Mouse (Mus musculus) heart, embryonic 16.5 days (tissue): Measurements from ENCODE around the gene Klrc2. TPM values are rescaled to one million over a fixed set of nuclear protein-coding genes. Genes with fewer than 3 reads are reported as not detected.
"Not testable (repeated sequence)": the region's sequence is repeated elsewhere in the genome, so short reads cannot be mapped to it uniquely, and the experiment has no call there.

Experiments
- ATAC-seq: fragments of 200-750 bp; cut with Nextera tagmentation; replicated peaks from 2 replicates; pipeline ENCODE4 v1.8.0; 2017; ENCODE audit warnings: moderate number of reproducible peaks; ENCODE audit not compliant: insufficient read depth, low FRiP score; ENCODE audit errors: extremely low read depth
- H3K27ac ChIP-seq: fragments of 300-500 bp; sonication (generic); 2 replicates; pipeline ENCODE4 v1.5.1; 2014; ENCODE audit warnings: mild to moderate bottlenecking, low read length, control low read depth, moderate library complexity
- H3K27me3 ChIP-seq: fragments of 300-500 bp; sonication (generic); 2 replicates; pipeline ENCODE4 v1.6.1; 2014; ENCODE audit warnings: low read length, mixed read lengths; ENCODE audit not compliant: control insufficient read depth, insufficient read depth
- H3K36me3 ChIP-seq: fragments of 300-500 bp; sonication (generic); 2 replicates; pipeline ENCODE4 v1.6.1; 2014; ENCODE audit not compliant: control insufficient read depth, insufficient read depth
- H3K4me1 ChIP-seq: fragments of 300-500 bp; sonication (generic); 2 replicates; pipeline ENCODE4 v1.6.1; 2014; ENCODE audit warnings: low read length, mixed read lengths; ENCODE audit not compliant: control insufficient read depth, insufficient read depth
- H3K4me2 ChIP-seq: fragments of 300-500 bp; sonication (generic); 2 replicates; pipeline ENCODE4 v1.6.1; 2014; ENCODE audit warnings: low read depth, mild to moderate bottlenecking, control low read depth, low read length
- H3K4me3 ChIP-seq: fragments of 300-500 bp; sonication (generic); 2 replicates; pipeline ENCODE4 v1.5.1; 2014; ENCODE audit warnings: mild to moderate bottlenecking, control low read depth, low read length
- H3K9ac ChIP-seq: fragments of 300-500 bp; sonication (generic); 2 replicates; pipeline ENCODE4 v1.6.1; 2014; ENCODE audit warnings: low read length, control low read depth
- H3K9me3 ChIP-seq: fragments of 300-500 bp; sonication (generic); replicated peaks from 2 replicates; pipeline ENCODE4 v1.6.1; 2016; ENCODE audit warnings: low read length; ENCODE audit not compliant: control insufficient read depth
- whole genome bisulfite sequencing: fragments of 180-500 bp; shearing (Covaris S2); extraction: QIAGEN DNeasy Blood & Tissue Kit; methylation state at CpG from one replicate; pipeline ENCODE4 v1.1.7; 2014; 5-methylcytosine and 5-hydroxymethylcytosine counted together
- polyA plus RNA-seq: library from polyadenylated mRNA; unstranded; fragments of >200 nt; fragmentation: Nextera tagmentation; extraction: Ambion mirVana; gene quantifications from 2 replicates; pipeline ENCODE4 v1.2.1, GENCODE M21; 2015

The Klrc2 gene
- polyA plus RNA-seq, result 0.14 and 0.47 TPM in 2 replicates

DNA sequence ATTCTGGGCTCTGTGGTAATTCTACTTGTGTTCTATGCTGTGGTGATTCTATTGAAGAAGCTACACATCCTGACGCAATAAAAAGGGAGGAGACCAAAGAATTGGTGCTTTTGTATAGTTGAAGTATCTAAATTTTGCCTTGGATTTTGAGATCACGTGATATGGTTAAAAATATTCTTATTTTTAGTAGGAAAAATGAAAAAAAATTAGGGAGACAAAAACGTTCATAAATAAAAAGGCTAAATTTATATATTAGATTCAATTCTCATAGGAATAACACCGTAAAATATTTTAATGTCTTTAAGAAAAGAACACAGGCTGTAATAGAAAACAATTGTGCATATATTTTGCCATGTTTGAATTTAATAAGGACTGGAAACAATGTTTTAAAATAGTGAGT lies at the start of gene Klrc2:
Gene Klrc2, minus strand, starts transcription at position 101 of the 400 bp plus-strand sequence.
- not testable (repeated sequence) for H3K4me3 ChIP-seq, H3K27me3 ChIP-seq, H3K36me3 ChIP-seq, H3K9ac ChIP-seq, ATAC-seq, H3K4me2 ChIP-seq, H3K9me3 ChIP-seq, H3K4me1 ChIP-seq, H3K27ac ChIP-seq
- 63% methylated on average over 4 of the region's 4 CpGs for WGBS

- not testable (repeated sequence) for H3K9ac ChIP-seq, H3K4me3 ChIP-seq, H3K4me2 ChIP-seq, H3K36me3 ChIP-seq, H3K27me3 ChIP-seq, H3K9me3 ChIP-seq, ATAC-seq, H3K27ac ChIP-seq, H3K4me1 ChIP-seq
- WGBS, result 58% methylated on average over 10 of the region's 10 CpGs
Measured at GRCm38 (mm10) chr6:129691436-129691835, 30.9 kb upstream of the Klrc2 start.

DNA sequence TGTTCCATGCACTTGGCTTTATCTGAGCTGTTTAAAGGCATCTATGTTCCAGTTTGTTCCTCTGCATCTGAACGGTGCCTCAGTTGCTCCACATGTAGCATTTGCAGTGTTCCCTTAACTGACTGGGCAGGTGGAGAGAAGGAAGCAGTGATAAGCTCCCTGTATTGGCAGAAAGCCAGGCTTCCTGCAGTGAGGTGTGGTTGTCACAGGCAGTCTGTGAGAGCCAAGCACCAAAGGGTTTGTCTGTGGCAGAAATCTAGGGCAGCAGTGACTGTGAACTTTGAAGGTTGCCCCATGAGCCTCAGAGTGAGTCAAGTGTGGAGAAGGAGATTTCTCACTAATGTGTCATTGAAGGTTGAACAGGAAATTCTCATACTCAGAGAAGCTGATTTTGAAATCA lies 19.9 kb upstream of the Klrc2 start:
- Histone ChIP-seq H3K27ac (no peak overlapping the region), H3K4me2 (no peak overlapping the region), H3K27me3 (no peaks in the 10 kb centered on the region), H3K9ac (no peak overlapping the region), H3K4me3 (no peak overlapping the region), H3K9me3 (no peaks in the 10 kb centered on the region), H3K36me3 (no peaks in the 10 kb centered on the region), H3K4me1 (no peaks in the 10 kb centered on the region)
- no peak for ATAC-seq
- 52% methylated on average over 1 of the region's 1 CpGs for WGBS

DNA sequence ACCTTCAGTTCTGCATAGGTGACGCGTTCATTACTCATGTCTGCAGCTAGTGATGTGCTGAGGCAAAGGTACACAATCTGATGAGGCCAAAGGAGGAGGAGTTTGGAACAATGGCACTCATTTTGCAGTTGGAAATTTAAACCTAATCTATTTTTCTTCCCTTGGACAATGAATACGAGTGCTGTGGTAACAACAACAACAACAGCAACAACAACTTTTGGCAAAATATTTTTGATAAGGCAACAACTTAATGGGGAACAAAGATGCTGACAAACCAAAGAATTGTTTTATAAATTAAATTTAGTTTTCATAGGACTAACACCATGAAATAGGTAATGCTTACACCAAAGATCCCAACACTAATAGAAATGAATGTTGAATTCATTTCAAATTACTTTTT lies 18.4 kb upstream of the Klrc2 start, which contains the start of gene Klrc1:
Gene Klrc1, minus strand, starts transcription at position 101 of the 400 bp plus-strand sequence.
- Histone ChIP-seq H3K27ac (no peak within 1 kb of the TSS), H3K9me3 (no peaks in the 10 kb centered on the region), H3K4me1 (no peaks in the 10 kb centered on the region), H3K36me3 (no peaks in the 10 kb centered on the region), H3K4me2 (no peak within 1 kb of the TSS), H3K4me3 (no peak within 1 kb of the TSS), H3K9ac (no peak within 1 kb of the TSS), H3K27me3 (no peaks in the 10 kb centered on the region)
- no peak for ATAC-seq
- WGBS, result 70% methylated on average over 3 of the region's 3 CpGs

DNA sequence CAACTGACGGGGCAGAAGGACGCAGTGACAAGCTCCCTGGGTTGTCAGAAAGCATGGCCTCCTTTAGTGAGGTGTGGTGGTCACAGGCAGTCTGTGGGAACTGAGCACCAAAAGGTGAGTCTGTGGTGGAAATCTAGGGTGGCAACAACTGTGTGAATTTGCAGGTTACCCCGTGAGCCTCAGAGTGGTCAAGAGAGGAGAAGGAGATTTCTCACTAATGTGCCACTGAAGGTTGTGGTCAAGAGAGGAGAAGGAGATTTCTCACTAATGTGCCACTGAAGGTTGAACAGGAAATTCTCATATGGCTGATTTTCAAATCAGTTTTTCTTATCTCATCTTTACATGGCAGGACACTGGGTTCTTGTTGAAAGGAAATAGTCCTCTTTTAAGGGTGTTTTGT lies 812 bp upstream of the Klrc2 start:
- not testable (repeated sequence) for H3K27me3 ChIP-seq, H3K27ac ChIP-seq, H3K9ac ChIP-seq, H3K4me3 ChIP-seq, H3K9me3 ChIP-seq, H3K36me3 ChIP-seq, ATAC-seq, H3K4me1 ChIP-seq, H3K4me2 ChIP-seq
- WGBS, result no CpG with 5 or more reads among the region's 3 CpGs

DNA sequence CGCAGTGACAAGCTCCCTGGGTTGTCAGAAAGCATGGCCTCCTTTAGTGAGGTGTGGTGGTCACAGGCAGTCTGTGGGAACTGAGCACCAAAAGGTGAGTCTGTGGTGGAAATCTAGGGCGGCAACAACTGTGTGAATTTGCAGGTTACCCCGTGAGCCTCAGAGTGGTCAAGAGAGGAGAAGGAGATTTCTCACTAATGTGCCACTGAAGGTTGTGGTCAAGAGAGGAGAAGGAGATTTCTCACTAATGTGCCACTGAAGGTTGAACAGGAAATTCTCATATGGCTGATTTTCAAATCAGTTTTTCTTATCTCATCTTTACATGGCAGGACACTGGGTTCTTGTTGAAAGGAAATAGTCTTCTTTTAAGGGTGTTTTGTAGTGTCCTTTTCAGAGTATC lies 16.4 kb downstream of the Klrc2 start:
- not testable (repeated sequence) for H3K4me3 ChIP-seq, H3K4me1 ChIP-seq, H3K36me3 ChIP-seq, H3K9me3 ChIP-seq, H3K27me3 ChIP-seq, ATAC-seq, H3K4me2 ChIP-seq, H3K27ac ChIP-seq, H3K9ac ChIP-seq
- WGBS, result 62% methylated on average over 2 of the region's 3 CpGs

DNA sequence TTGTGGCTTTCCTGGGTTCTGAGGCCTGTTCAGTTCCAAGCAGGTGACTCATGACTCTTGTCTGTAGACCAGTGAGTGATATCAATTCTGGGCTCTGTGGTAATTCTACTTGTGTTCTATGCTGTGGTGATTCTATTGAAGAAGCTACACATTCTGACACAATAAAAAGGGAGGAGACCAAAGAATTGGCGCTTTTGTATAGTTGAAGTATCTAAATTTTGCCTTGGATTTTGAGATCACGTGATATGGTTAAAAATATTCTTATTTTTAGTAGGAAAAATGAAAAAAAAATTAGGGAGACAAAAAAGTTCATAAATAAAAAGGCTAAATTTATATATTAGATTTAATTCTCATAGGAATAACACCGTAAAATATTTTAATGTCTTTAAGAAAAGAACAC lies 17.3 kb downstream of the Klrc2 start, which contains the start of gene Klrc3:
Gene Klrc3, minus strand, starts transcription at position 101 of the 400 bp plus-strand sequence.
- H3K27me3 ChIP-seq, H3K4me1 ChIP-seq, H3K9ac ChIP-seq, H3K4me3 ChIP-seq, H3K36me3 ChIP-seq, H3K4me2 ChIP-seq, H3K9me3 ChIP-seq, ATAC-seq, H3K27ac ChIP-seq: not testable (repeated sequence)
- 74% methylated on average over 3 of the region's 3 CpGs for WGBS

GRCm38 (mm10) chr6:129631046-129631445 lies 29.4 kb downstream of the Klrc2 start:
- H3K27ac ChIP-seq, H3K9me3 ChIP-seq, H3K4me3 ChIP-seq, H3K9ac ChIP-seq, H3K4me2 ChIP-seq, H3K4me1 ChIP-seq, H3K36me3 ChIP-seq, H3K27me3 ChIP-seq, ATAC-seq: not testable (repeated sequence)
- WGBS, result 63% methylated on average over 2 of the region's 2 CpGs

DNA sequence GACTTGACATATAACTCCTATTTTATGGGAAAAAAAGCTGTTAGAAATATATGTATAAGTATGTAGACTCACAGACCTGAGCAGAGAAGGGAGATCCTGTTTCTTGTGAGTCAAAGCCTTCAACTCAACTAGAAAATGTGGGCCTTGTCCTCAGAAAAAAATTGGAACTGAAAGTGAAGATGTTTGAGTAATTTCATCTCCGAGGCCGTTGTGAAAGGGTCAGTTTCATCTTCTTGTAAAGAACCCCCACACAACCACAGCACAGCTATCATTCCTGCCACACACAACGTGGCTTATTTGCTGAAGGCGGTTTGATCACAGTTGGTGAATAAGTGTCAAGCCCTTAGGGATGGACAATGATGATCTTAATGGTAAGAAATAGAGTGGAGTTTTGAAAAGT lies 36.8 kb downstream of the Klrc2 start, which contains the start of gene Klrk1:
Gene Klrk1, minus strand, starts transcription at position 130 of the 400 bp plus-strand sequence.
- WGBS, result 69% methylated on average over 4 of the region's 4 CpGs
- Histone ChIP-seq H3K9ac (no peak within 1 kb of the TSS), H3K27me3 (no peaks in the 10 kb centered on the region), H3K4me1 (no peaks in the 10 kb centered on the region), H3K4me2 (no peak within 1 kb of the TSS), H3K27ac (no peak within 1 kb of the TSS), H3K9me3 (no peaks in the 10 kb centered on the region), H3K4me3 (no peak within 1 kb of the TSS), H3K36me3 (no peaks in the 10 kb centered on the region)
- no peak for ATAC-seq

GRCm38 (mm10) chr6:129608372-129608771 lies 52.1 kb downstream of the Klrc2 start:
- no peaks in the 10 kb centered on the region for H3K4me1 ChIP-seq
- H3K27me3 ChIP-seq, result no peaks in the 10 kb centered on the region
- ATAC-seq, result no peak
- no peaks in the 10 kb centered on the region for H3K9me3 ChIP-seq
- H3K9ac ChIP-seq, result no peak overlapping the region
- H3K27ac ChIP-seq, result no peak overlapping the region
- H3K4me3 ChIP-seq, result no peak overlapping the region
- H3K36me3 ChIP-seq, result no peaks in the 10 kb centered on the region
- no peak overlapping the region for H3K4me2 ChIP-seq
